Mouse (Mus musculus) megakaryocyte, embryonic 14.5 days (primary cell): ENCODE data around the gene Zfp119b.

Experiments used
- FLI1 ChIP-seq: IDR thresholded peaks from 2 replicates; pipeline ENCODE4 v1.6.1; 2012; ENCODE audit warnings: low read length, inconsistent platforms, mixed read lengths
- GATA1 ChIP-seq: IDR thresholded peaks from 3 replicates; pipeline ENCODE4 v1.6.1; 2012; ENCODE audit warnings: mixed read lengths, low read length, inconsistent platforms, borderline replicate concordance

DNA sequence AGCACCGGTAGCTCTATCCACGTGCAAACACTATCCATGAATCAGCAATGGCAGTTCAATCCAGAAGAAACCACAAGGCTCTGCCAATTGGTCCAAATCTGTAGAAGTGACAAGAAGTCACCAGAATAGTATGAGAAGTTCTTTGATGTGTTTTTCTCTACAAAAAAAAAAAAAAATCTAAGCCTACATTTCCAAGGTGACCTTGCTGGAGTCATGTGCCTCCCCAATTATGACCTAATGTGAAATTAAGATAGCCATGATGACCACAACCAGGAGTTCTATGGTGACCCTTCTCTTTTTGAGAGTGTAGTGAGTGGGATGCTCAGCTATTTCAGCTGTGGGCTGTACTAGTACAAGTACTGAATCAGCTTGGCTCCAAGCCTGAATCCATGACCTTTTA lies at the start of gene Zfp119b:
- TF ChIP-seq GATA1 (no peak), FLI1 (no peak)
